Mouse (Mus musculus) megakaryocyte-erythroid progenitor cell, adult 5 weeks (primary cell): Measurements from ENCODE around the gene Fsd1. TPM values are rescaled to one million over a fixed set of nuclear protein-coding genes. Genes with fewer than 3 reads are reported as not detected.

Source experiments
- polyA plus RNA-seq: library from polyadenylated mRNA; stranded (reverse); fragments of >175 nt; gene quantifications from 2 replicates; pipeline ENCODE4 v1.2.3, GENCODE M21; 2012

Gene Fsd1
- polyA plus RNA-seq = 0.13 TPM in 1 of 2 replicates, not detected in the other

DNA sequence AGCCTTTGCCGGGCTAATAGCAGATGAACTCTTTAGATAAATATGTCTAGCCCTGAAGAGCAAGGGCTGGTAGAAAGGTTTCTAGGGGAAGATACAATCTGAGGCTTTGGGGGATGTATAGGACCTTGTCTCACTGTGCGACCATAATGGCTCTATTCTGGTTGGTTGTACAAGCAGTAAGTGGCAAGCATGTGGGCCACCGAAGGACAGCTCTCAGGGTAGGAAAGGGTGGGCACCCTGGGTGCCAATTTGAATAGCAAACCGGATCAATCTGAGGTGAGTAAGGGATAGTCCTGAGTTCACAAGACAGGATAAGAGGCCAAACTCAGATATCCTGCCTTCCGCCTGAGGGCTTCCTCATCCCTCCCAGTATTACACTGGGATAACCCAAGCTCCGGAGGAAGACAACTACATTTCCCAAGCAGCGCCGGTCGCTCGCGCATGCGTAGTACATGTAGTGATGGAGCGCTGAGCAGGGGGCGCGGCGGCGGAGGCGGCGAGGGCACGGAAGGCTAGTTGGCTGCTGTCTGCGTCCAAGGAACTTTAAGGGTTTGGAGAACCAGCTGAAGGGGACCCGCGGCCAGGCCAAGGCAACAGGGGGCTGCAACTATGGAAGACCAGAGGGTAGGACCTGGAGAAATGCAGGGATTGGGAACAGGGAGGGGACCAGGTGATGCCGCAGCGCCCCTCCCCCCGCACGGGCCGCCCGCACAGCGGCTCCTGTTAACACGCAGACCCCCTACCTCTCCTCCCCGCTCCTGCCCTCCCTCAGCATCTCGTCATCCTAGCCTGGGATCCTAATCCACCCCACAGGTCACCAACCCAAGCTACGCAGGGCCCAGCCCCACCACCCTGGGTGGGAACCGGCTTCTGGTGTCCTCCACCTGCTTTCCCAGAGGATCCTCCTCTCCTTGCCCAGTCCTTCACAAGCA is at the start of gene Fsd1:
Gene Fsd1, plus strand, starts transcription at position 480 of the 932 bp plus-strand sequence.

DNA sequence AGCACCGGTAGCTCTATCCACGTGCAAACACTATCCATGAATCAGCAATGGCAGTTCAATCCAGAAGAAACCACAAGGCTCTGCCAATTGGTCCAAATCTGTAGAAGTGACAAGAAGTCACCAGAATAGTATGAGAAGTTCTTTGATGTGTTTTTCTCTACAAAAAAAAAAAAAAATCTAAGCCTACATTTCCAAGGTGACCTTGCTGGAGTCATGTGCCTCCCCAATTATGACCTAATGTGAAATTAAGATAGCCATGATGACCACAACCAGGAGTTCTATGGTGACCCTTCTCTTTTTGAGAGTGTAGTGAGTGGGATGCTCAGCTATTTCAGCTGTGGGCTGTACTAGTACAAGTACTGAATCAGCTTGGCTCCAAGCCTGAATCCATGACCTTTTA is 36.9 kb upstream of the Fsd1 start, which contains the start of gene Zfp119b:
Gene Zfp119b, minus strand, starts transcription at position 101 of the 400 bp plus-strand sequence.

DNA sequence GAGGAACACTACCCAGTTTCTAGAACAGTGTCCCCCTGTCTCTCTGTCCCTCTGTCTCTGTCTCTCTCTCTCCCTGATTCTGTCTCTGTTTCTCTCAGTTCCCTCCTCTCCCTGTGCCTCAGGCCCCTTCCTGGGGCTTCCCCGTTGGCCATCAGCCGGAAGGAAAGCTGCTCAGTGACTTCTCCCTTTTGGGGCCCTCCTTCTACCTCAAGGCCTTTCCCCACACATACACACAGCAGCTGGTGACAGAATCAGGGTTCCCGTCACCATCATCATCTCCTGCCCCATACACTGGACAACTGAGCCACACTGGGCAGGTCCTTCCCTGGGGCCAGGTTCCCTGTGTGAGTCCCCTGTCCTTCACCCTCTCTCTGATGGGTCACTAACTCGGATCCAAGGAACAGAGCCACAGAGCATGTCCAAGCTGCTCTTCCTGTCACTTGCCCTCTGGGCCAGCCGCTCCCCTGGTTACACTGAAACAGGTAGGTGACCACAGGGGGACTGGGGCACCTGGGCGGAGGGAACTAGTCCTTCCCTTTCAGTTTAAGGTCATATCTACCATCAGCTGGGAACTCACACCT is 33.8 kb upstream of the Fsd1 start, which contains the start of gene Ebi3:
Gene Ebi3, plus strand, starts transcription at position 194 of the 581 bp plus-strand sequence.

GRCm38 (mm10) chr17:55958918-55959728 is 27.2 kb upstream of the Fsd1 start, which contains the start of gene Yju2:
Gene Yju2 (plus strand): TSS chr17:55959099.

DNA sequence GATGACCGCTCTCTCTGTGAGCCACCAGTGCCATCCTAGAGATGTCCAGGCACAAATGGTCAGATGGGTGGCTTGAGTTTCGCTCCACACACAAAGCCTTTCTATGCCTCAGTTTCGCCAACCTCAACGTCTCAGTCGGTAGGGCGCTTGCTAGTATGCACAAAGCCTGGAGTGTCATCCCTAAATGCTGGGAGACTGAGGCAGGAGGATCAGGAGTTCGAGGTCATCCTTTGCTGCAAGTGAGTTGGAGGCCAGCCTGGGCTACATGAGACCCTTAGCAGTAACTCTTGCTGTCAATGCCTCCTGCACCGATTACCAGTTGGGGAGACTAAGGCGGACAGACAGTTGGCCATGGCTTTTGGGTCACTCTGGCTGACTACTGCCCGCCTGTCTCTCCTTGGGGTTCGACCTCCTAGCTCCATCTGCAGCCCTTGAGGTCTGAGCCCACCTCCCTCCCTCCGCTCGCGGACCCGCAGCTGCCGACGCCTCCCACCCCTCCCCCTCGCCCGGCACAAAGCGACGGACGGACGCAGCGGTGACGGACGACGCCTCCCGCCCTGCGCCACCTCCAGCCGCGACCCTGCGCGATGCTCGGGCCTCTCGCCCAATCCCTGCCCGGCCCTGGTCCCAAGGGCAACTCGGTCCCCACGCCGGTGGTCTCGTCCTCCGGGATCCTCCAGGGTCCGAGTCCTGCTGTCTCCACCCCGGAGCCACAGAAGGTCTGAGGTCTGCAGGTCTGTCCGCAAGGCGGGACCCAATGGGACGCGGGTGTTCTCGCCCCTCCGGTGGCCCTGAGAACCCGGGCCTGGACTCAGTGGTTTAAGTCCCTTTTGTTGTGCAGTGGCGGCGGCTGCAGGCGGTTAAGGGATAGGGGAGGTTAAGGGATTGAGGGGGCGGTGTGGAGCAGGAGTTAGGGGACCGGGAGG is 16.1 kb upstream of the Fsd1 start, which contains the start of gene Shd:
Gene Shd, plus strand, starts transcription at position 502 of the 926 bp plus-strand sequence.

GRCm38 (mm10) chr17:56005415-56006061 is 19.2 kb downstream of the Fsd1 start, which contains the start of the genes Stap2 and Mpnd:
Gene Stap2 (minus strand): TSS chr17:56005584.
Gene Mpnd (plus strand): TSS chr17:56005711.

DNA sequence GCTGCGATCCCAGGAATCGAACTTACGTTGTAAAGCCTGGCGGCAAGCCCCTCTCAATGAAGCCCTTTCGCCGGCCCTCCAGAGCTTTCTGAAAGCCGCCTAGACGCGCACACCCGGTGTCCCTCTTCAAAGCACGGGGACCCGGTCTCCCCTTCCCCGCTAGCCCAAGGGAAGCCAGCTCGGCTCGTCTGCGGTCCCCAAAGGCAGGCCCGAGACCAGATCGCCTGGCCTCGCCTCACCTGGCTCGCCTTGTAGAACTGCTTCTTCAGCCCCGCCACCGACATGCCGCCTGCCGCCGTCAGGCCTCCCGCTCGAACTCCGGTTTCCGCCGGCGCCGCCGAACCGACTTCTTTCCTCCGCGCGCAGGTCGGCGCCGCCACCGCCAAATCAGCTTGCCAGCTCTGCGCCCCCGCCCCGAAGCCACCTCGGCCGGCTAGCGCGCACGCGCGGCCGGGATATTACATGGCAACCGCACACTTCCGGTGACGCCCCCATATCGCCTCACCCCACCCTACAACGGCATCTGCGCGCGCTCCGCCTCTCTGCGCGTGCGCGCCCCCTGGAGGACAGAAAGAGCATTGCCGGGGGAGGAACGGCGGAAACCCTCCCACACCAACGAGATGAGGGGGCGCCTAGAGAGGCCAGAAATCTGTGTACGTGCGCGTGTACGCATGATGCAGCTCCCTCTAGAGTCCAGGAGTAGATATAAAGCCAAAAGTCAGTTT is 50.0 kb downstream of the Fsd1 start, which contains the start of gene Sh3gl1:
Gene Sh3gl1, minus strand, starts transcription at position 460 of the 725 bp plus-strand sequence.

DNA sequence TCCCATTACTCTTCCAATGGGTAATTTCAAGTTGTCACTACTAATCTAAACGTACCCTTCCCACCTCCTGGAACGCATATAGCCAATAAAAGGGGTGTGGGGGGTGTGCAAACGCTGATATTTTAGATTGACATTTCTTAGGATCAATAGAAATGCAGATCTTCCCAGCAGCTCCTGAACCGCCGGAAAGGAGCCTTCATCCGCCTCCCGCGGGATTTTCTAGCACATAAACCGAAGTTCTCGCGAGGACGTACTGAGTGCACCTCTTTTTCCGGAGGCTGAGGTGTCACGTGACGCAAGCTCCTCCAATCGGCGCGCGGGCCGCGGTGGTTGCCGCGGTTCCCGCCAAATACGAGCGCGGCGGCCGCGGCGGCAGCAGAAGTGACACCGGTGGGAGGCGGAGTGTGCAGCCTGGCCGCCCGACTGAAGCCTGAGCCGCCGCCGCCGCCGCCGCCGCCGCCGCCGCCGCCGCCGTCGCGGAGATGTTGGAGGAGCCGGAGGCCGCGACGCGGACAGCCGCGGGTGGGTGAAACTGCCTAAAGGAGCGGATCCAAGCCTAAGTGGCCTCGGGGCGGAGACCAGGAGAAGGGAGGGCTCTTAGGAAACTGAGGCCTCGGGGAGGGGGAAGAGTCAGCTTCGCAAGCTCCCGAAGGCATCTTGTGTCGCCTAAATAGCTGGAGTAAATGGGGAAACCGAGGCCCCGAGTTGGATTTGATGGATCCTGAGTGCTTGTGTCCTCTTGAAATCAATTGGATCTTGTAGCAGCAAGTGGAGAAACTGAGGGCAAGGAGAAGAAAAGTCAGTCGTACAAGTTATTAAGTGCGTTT is 53.9 kb downstream of the Fsd1 start, which contains the start of gene Chaf1a:
Gene Chaf1a, plus strand, starts transcription at position 410 of the 827 bp plus-strand sequence.

Other genes starting within 250 kb of the Fsd1 start
- 0.02 and 0.04 TPM in 2 replicates for gene Adgre4, start 236.5 kb upstream of the Fsd1 start, polyA plus RNA-seq
- gene Zfp119a, start 107.6 kb upstream of the Fsd1 start, polyA plus RNA-seq = 0.62 and 0.73 TPM in 2 replicates
- gene Zfp959, start 94.4 kb upstream of the Fsd1 start, polyA plus RNA-seq = 2.9 and 3.5 TPM in 2 replicates
- 0.31 and 0.32 TPM in 2 replicates for gene Zfp119b, start 37.0 kb upstream of the Fsd1 start, polyA plus RNA-seq
- 52.3 and 76.6 TPM in 2 replicates for gene Ebi3, start 33.9 kb upstream of the Fsd1 start, polyA plus RNA-seq
- gene Yju2, start 27.4 kb upstream of the Fsd1 start, polyA plus RNA-seq = 33.2 and 44.4 TPM in 2 replicates
- 2.6 and 6.5 TPM in 2 replicates for gene Shd, start 16.0 kb upstream of the Fsd1 start, polyA plus RNA-seq
- 0.18 and 0.47 TPM in 2 replicates for gene Stap2, start 19.1 kb downstream of the Fsd1 start, polyA plus RNA-seq
- 73.3 and 76.8 TPM in 2 replicates for gene Mpnd, start 19.2 kb downstream of the Fsd1 start, polyA plus RNA-seq
- 88.5 and 88.9 TPM in 2 replicates for gene Sh3gl1, start 50.1 kb downstream of the Fsd1 start, polyA plus RNA-seq
- 52.5 and 116 TPM in 2 replicates for gene Chaf1a, start 53.9 kb downstream of the Fsd1 start, polyA plus RNA-seq
- 44.5 and 52.3 TPM in 2 replicates for gene Ubxn6, start 88.5 kb downstream of the Fsd1 start, polyA plus RNA-seq
- gene Hdgfl2, start 93.1 kb downstream of the Fsd1 start, polyA plus RNA-seq = 200 and 292 TPM in 2 replicates
- 0.02 TPM in 1 of 2 replicates, not detected in the other for gene Plin4, start 123.3 kb downstream of the Fsd1 start, polyA plus RNA-seq
- gene Plin5, start 131.1 kb downstream of the Fsd1 start, polyA plus RNA-seq = not detected in 2 replicates
- gene Lrg1, start 135.5 kb downstream of the Fsd1 start, polyA plus RNA-seq = 42.7 and 91.2 TPM in 2 replicates
- gene Sema6b, start 153.8 kb downstream of the Fsd1 start, polyA plus RNA-seq = 14.5 and 22.4 TPM in 2 replicates
- 0.96 and 1.1 TPM in 2 replicates for gene Tnfaip8l1, start 176.0 kb downstream of the Fsd1 start, polyA plus RNA-seq
- 46.7 and 52.3 TPM in 2 replicates for gene Mydgf, start 197.4 kb downstream of the Fsd1 start, polyA plus RNA-seq
- 87.7 and 105 TPM in 2 replicates for gene Dpp9, start 232.4 kb downstream of the Fsd1 start, polyA plus RNA-seq